Mouse (Mus musculus): ENCODE measurements around the gene Tex2. TPM values are rescaled to one million over a fixed set of nuclear protein-coding genes. Genes with fewer than 3 reads are reported as not detected.

The Tex2 gene
- polyA plus RNA-seq, 1 experiment from 2014 or later, result 13.1 TPM

DNA sequence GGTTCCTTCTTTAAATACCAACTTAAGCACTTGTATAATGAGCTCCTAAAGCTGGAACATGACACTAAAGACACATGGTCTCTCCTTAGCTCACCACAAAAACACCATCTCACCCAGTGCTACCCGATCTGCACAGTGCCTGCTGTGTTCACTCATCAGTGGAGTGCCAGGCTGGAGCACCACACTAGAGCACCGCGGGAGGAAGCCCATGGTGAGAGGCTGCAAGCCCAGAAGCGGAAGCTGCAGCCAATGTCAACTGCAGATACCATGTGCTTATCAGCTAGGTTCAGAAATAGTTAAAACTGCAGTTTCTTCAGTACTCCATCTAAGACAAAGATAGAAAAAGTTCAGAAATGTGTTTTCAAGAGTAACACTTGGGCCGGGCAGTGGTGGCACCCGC is 14.9 kb downstream of the Tex2 start:
- no peak overlapping the region for H3K4me3 ChIP-seq
- H3K4me2 ChIP-seq, result no peak overlapping the region
- WGBS, result 51% methylated on average over 6 of the region's 6 CpGs
- no peaks in the 10 kb centered on the region for H3K9me3 ChIP-seq
- H3K27me3 ChIP-seq (replicated peaks), result no peaks in the 10 kb centered on the region
- H3K4me1 ChIP-seq, result peaks cover 33% of the 10 kb centered on the region
- no peak overlapping the region for H3K27ac ChIP-seq (replicated peaks)
- H3K9ac ChIP-seq, result no peak overlapping the region
- H3K36me3 ChIP-seq, result peaks cover 2% of the 10 kb centered on the region
- ATAC-seq (ENCODE audit: extremely low read depth, insufficient number of reproducible peaks, low FRiP score, low TSS enrichment), result no peak

DNA sequence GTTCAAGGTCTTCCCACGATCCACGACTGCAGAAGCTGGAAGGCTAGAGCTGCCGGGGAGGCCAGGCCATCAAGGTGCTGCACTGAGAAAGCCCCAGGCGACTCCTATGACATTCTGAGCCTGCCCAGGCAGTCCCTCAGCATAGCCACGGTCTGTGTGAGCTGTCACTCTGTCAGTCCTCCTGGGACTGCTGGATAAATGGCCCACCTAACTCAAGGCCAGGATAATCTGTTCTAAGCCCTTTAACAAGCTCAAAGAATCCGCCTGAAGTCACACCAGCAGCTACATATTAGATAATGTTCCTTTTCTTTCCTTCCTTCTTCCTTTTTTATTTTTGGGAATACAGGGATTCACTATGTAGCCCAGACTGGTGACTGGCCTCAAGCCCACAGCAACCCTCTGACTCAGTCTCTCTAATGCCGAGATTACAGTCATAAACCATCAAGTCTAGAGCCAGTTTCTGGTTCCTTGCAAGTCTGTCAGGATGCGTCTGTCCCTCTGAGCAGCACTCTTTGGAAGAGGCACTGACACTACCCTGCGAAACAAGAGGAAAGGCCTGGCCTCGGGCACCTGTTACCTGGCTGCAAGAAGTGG is 15.4 kb downstream of the Tex2 start:
- Histone ChIP-seq H3K36me3 (peaks cover 7% of the 10 kb centered on the region), H3K4me1 (peaks cover 33% of the 10 kb centered on the region), H3K9me3 (no peaks in the 10 kb centered on the region), H3K9ac (no peak overlapping the region), H3K27ac (replicated peaks) (no peak overlapping the region), H3K4me3 (no peak overlapping the region), H3K4me2 (no peak overlapping the region), H3K27me3 (replicated peaks) (no peaks in the 10 kb centered on the region)
- WGBS, result 69% methylated on average over 10 of the region's 10 CpGs
- no peak for ATAC-seq (ENCODE audit: extremely low read depth, insufficient number of reproducible peaks, low FRiP score, low TSS enrichment)

DNA sequence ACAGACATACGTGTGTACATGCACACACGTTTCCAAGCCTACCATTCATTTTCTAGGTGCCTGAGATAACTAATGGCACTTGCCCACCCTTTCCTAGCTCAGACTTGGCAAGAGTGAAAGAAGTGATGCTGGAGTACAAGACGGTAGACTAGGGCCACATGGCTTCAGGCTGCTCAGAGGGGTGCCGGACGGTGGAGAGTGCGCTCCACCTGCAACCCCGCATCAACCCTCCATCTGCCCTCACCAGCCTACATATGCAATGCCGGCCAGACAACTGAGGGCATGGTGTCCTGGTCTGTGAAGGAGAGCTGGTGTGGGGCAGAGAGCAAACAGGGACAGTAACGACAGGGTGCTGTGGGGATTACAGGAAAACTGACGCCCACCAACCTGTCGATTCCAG is 22.0 kb downstream of the Tex2 start:
- Histone ChIP-seq H3K4me1 (peaks cover 50% of the 10 kb centered on the region), H3K9me3 (no peaks in the 10 kb centered on the region), H3K4me2 (no peak overlapping the region), H3K4me3 (no peak overlapping the region), H3K27me3 (replicated peaks) (no peaks in the 10 kb centered on the region), H3K36me3 (peaks cover 13% of the 10 kb centered on the region), H3K27ac (replicated peaks) (no peak overlapping the region), H3K9ac (no peak overlapping the region)
- ATAC-seq (ENCODE audit: extremely low read depth, insufficient number of reproducible peaks, low FRiP score, low TSS enrichment), result no peak
- 80% methylated on average over 11 of the region's 11 CpGs for WGBS

DNA sequence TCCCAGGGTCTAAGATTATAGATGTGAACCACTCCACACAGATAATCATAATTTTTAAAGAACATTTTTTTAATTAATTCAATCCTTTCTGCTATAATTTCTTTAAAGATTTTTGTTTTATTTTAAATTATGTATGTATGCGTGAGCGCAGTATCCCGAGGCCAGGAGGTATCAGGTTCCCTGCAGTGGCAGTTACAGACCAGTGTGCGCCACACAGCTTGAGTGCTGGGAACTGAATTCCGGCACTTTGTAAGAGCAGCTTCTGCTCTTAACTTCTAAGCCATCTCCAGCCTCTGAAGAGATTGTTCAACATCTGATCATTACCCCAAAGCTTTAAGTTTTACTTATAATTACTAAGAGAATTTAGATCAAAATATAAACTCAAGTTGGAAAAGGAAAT is 23.1 kb downstream of the Tex2 start:
- no peaks in the 10 kb centered on the region for H3K27me3 ChIP-seq (replicated peaks)
- peaks cover 45% of the 10 kb centered on the region for H3K4me1 ChIP-seq
- no peak overlapping the region for H3K27ac ChIP-seq (replicated peaks)
- no peak overlapping the region for H3K9ac ChIP-seq
- no peak overlapping the region for H3K4me2 ChIP-seq
- peaks cover 13% of the 10 kb centered on the region for H3K36me3 ChIP-seq
- no peak overlapping the region for H3K4me3 ChIP-seq
- H3K9me3 ChIP-seq, result no peaks in the 10 kb centered on the region
- no peak for ATAC-seq (ENCODE audit: extremely low read depth, insufficient number of reproducible peaks, low FRiP score, low TSS enrichment)
- 67% methylated on average over 5 of the region's 5 CpGs for WGBS

DNA sequence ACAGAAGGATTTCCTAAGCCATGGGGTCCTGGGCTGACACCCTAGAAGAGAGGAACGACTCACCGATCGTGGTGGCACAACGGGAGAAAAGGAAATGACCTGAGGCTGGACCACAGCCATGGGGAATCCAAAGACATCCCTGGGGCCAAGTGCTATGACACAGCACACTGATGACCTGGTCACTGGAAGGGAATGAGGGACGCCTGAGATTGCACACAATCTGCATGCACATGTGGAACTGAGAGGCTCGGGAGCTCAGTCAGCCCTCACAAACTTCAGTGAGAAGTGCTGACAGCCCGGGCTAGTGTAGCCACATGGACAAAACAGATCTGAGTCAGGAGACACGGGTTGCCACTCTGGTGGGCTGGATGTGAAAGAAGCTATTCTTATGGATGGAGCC is 24.4 kb downstream of the Tex2 start:
- Histone ChIP-seq H3K4me3 (no peak overlapping the region), H3K9ac (0 out of 2 replicates have a peak overlapping the region, but pooled peaks have one; percentile 37), H3K4me1 (peaks cover 45% of the 10 kb centered on the region), H3K36me3 (peaks cover 13% of the 10 kb centered on the region), H3K27ac (replicated peaks) (no peak overlapping the region), H3K9me3 (no peaks in the 10 kb centered on the region), H3K27me3 (replicated peaks) (no peaks in the 10 kb centered on the region), H3K4me2 (peak overlapping the region; percentile 13)
- 16% methylated on average over 8 of the region's 8 CpGs for WGBS
- ATAC-seq (ENCODE audit: extremely low read depth, insufficient number of reproducible peaks, low FRiP score, low TSS enrichment), result no peak

DNA sequence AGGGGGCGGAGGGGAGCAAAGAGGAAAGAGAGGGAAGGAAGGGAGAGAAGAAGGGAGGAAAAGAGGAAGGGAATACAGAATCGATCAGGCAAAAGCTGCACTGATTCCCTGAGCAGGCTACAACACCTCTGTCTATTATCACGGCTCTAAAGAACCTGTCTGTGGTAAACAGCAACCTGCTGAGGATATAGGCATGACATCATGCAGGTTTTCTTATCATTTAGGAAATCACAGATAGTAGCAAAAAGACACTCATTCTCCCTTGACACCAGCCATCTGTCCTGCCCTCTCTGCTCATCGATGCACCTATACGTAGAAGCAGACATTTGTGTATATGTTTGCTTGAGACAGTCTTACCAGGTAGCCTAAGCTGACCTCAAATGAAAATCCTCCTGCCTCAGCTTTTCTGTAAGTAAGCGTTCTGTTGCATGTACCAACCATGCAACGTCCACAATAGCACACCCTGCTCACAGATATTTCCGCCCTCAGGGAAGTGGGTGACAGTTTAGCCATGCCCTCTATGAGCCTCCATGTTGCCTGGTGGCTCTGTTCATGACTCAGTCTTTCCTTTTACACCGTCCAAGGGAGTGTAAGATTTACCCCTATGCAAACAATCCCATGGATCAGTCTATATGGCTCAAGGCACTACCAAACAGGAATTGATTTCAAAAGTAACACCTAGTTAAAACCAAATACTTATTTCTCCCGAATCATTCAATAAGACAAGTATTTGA is 25.3 kb downstream of the Tex2 start:
- ATAC-seq (ENCODE audit: extremely low read depth, insufficient number of reproducible peaks, low FRiP score, low TSS enrichment), result no peak
- Histone ChIP-seq H3K36me3 (peaks cover 6% of the 10 kb centered on the region), H3K4me3 (no peak overlapping the region), H3K9me3 (no peaks in the 10 kb centered on the region), H3K9ac (no peak overlapping the region), H3K27ac (replicated peaks) (no peak overlapping the region), H3K4me1 (peaks cover 45% of the 10 kb centered on the region), H3K4me2 (no peak overlapping the region), H3K27me3 (replicated peaks) (no peaks in the 10 kb centered on the region)
- WGBS, result 72% methylated on average over 10 of the region's 10 CpGs

DNA sequence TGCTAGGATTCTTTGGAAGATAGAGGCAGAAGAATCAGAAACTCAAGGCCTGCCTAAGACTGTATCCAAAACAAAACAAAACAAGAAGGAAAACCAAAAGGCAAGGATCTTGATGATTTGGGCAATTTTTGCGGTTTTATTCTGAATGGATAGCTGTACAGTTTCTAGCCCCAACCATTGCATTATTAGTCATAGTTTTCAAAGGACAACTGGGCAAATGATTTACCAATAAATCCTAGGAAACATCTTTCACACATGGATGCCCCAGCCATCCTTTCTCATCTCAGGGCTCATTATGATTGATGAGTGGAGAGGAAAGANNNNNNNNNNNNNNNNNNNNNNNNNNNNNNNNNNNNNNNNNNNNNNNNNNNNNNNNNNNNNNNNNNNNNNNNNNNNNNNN is 29.4 kb downstream of the Tex2 start:
- no peaks in the 10 kb centered on the region for H3K27me3 ChIP-seq (replicated peaks)
- H3K9me3 ChIP-seq, result no peaks in the 10 kb centered on the region
- H3K27ac ChIP-seq (replicated peaks), result no peak overlapping the region
- H3K4me2 ChIP-seq, result no peak overlapping the region
- no peak overlapping the region for H3K9ac ChIP-seq
- no peak for ATAC-seq (ENCODE audit: extremely low read depth, insufficient number of reproducible peaks, low FRiP score, low TSS enrichment)
- peaks cover 39% of the 10 kb centered on the region for H3K4me1 ChIP-seq
- no peaks in the 10 kb centered on the region for H3K36me3 ChIP-seq
- WGBS, result 97% methylated on average over 1 of the region's 1 CpGs
- H3K4me3 ChIP-seq, result no peak overlapping the region

DNA sequence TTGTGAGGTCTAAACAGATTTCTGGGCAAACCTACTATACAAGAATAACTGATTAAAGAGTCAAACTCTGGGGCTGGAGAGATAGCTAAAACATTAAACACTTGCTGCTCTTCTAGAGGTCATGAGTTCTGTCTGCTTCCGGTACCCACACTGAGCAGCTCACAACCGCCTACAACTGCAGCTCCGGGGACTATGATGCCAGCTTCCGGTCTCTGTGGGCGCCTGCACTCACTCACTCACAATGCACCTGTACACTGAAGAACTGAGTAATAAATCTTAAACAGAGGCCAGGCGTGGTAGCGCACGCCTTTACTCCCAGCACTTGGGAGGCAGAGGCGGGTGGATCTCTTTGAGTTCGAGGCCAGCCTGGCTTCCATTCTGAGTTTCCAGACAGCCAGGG is 31.9 kb downstream of the Tex2 start:
- Histone ChIP-seq H3K9ac (no peak overlapping the region), H3K36me3 (no peaks in the 10 kb centered on the region), H3K4me3 (no peak overlapping the region), H3K4me1 (peaks cover 28% of the 10 kb centered on the region), H3K4me2 (no peak overlapping the region), H3K27ac (replicated peaks) (no peak overlapping the region), H3K27me3 (replicated peaks) (no peaks in the 10 kb centered on the region), H3K9me3 (no peaks in the 10 kb centered on the region)
- no peak for ATAC-seq (ENCODE audit: extremely low read depth, insufficient number of reproducible peaks, low FRiP score, low TSS enrichment)
- WGBS, result 89% methylated on average over 10 of the region's 10 CpGs

DNA sequence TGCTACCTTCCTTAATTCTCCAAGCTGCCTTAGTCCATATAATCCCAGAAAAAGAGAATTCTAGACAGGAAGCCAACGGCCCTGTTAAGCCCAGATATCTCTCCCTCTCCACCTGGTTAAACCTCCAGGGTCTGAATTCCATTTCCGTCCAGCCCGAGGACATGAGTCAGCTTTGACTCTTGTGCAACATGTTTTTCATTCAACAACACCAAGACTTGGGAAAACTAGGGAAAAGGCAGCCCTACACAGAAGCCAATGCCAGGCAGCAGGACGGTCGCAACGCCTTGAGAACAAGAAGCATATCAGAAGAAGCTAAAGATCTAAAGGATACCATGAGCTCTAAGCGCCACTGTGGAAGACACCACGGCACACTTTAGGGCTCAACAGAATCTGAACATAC is 32.8 kb downstream of the Tex2 start:
- H3K36me3 ChIP-seq, result no peaks in the 10 kb centered on the region
- no peak overlapping the region for H3K9ac ChIP-seq
- WGBS, result 71% methylated on average over 8 of the region's 8 CpGs
- H3K4me2 ChIP-seq, result no peak overlapping the region
- H3K27ac ChIP-seq (replicated peaks), result no peak overlapping the region
- peaks cover 28% of the 10 kb centered on the region for H3K4me1 ChIP-seq
- no peaks in the 10 kb centered on the region for H3K9me3 ChIP-seq
- no peak overlapping the region for H3K4me3 ChIP-seq
- ATAC-seq (ENCODE audit: extremely low read depth, insufficient number of reproducible peaks, low FRiP score, low TSS enrichment), result no peak
- H3K27me3 ChIP-seq (replicated peaks), result no peaks in the 10 kb centered on the region

DNA sequence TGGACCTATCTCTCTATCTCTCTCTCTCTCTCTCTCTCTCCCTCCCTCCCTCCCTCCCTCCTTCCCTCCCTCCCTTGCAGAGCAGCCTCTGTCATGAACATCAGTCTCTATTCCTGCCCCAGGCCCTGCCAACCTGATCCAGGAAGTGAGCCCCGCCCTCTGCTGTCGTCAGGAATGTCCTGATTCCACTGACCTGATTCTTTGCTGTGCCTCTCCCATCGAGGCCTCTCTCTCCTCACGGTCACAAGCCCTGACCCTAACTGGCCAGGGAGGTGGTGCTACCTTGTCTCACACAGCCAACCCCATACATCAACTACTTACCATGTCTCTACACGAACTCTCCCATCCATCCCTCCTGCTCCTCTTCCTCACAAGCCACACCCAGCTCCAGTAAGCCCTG is 33.3 kb downstream of the Tex2 start:
- H3K27ac ChIP-seq (replicated peaks), result no peak overlapping the region
- H3K4me2 ChIP-seq, result no peak overlapping the region

DNA sequence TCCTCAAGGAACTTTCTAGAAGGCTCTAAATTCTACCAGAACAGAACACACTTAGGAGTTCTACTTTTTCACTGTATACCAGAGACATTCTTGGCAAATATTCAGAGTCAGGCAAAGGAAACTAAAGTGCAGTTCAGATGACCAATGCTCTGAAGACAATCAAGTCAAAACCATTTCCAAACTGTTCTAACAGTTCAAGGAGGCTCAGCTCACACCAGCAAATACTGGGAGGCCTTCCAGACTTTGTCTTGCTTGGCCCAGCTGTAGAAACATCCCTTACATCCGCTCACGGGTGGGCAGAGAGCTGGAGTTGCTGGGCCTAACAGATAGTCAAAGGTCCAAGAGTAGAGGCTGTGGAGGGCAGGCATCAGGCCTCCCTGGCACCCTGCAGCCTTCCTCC is 34.1 kb downstream of the Tex2 start:
- no peak overlapping the region for H3K9ac ChIP-seq
- 76% methylated on average over 2 of the region's 2 CpGs for WGBS
- no peak overlapping the region for H3K4me3 ChIP-seq
- peaks cover 39% of the 10 kb centered on the region for H3K4me1 ChIP-seq
- H3K27me3 ChIP-seq (replicated peaks), result no peaks in the 10 kb centered on the region
- H3K36me3 ChIP-seq, result no peaks in the 10 kb centered on the region
- no peaks in the 10 kb centered on the region for H3K9me3 ChIP-seq
- no peak overlapping the region for H3K4me2 ChIP-seq
- H3K27ac ChIP-seq (replicated peaks), result peak overlapping the region; percentile 45; the same call in 1 of the 2 replicates
- no peak for ATAC-seq (ENCODE audit: extremely low read depth, insufficient number of reproducible peaks, low FRiP score, low TSS enrichment)

More for the DNA sequence above, 33.3 kb downstream of the Tex2 start:
- no peaks in the 10 kb centered on the region for H3K27me3 ChIP-seq (replicated peaks)
- WGBS, result 42% methylated on average over 5 of the region's 5 CpGs
- H3K9ac ChIP-seq, result no peak overlapping the region
- H3K36me3 ChIP-seq, result no peaks in the 10 kb centered on the region
- H3K4me1 ChIP-seq, result peaks cover 32% of the 10 kb centered on the region
- no peak overlapping the region for H3K4me3 ChIP-seq
- no peak for ATAC-seq (ENCODE audit: extremely low read depth, insufficient number of reproducible peaks, low FRiP score, low TSS enrichment)
- H3K9me3 ChIP-seq, result no peaks in the 10 kb centered on the region

All from heart, embryonic 13.5 days (tissue).